Mouse (Mus musculus) adrenal gland (tissue): ENCODE measurements around the gene Itgb2.

Source experiments
- intact Hi-C: fragments of 180-260 bp; cut with DNase I; formaldehyde crosslinking; loops from one replicate; pipeline ENCODE4 v1.15.1; 2025
- long read RNA-seq, 2 experiments: library from polyadenylated mRNA; unstranded; transcript quantifications; one replicate each; pipeline ENCODE4 v2.0.0; 2020; ENCODE audit warnings: borderline replicate concordance in 1 of 2; ENCODE audit not compliant: insufficient replicate concordance in 1 of 2

Gene Itgb2
- long read RNA-seq, experiment 1, partial matches to known transcripts = 0 of 4 reads
- long read RNA-seq, experiment 1, other reads (novel, unspliced or antisense) = 1 of 4 reads
- long read RNA-seq, experiment 2, transcript Itgb2-201 (16 exons, 2,970 nt) = major isoform, 6 of 8 reads
- long read RNA-seq, experiment 2, partial matches to known transcripts = 1 of 8 reads
- long read RNA-seq, experiment 2, other reads (novel, unspliced or antisense) = 1 of 8 reads

DNA sequence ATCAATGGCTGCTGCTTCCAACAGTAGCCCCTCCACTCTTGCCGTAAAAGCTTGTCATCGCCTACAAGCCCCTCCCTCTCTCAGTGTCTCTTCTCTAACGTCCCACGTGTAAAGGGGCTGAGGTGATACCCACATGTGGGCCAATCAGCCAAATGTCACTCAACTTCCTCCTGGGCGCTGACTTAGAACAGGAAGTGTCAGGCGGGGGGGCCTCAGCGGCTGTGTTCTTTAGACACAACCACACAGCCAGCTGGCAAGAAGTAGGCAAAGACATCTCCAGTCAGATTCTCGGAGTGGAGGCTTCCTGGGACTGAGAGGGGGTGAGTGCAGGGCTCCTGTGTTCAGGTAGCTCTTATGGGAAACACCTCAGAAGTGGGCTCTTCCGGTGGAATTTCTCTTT is at the start of gene Itgb2:
Gene Itgb2, plus strand, starts transcription at position 113 of the 400 bp plus-strand sequence.
- intact Hi-C loops = no loop called here

DNA sequence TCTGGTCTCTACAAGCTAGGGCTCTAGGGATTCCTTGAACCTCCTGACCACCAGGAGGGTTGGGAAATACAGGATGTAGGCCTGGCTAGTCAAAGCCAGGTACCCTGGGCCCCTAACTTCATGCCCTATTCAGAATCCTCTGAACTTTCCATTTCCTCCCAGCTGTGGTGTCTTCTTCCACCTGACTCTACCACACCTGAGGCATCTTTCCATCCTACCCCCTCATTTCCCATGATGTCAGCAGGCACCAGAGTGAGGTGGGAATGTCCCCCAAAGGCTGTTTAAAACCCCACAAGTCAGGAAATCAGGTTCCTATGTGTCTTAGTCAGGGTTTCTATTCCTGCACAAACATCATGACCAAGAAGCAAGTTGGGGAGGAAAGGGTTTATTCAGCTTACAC is 48.2 kb upstream of the Itgb2 start:
- intact Hi-C loops = no loop called here

DNA sequence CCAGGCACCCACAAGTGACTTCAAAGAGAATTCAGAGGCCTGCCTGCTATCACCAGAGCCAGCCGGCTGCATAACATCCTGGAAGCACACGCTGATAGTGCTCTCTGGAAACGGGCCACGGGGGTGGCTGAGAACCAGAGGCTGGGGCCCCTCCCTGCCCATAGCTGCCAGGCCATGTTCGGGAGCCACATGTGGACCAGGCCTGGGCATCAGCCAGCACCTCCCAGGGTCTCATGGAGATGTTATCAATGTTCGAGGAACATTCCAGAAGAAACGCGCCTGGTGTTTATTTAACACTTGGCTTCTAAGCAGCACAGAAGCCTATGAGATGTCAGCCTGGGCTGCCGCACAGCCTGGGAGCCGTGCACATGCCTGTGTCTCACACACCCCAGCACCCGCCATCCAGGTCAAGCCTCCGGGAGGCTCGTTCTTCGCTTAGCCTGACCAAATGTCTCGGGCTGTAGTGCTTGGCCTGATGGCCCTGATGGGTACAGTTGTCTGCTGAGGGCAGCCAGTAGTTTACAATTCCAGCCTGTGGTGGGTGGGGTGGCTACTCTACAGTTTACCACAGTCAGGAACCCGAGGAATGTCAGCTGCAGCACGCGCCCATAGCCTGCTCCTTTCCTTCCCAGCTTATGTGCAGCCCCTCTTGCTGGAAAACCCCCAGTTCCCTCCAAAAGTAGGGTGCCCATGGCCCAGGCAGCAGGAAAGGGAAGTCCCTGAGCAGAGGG is 45.7 kb upstream of the Itgb2 start:
- intact Hi-C loops = no loop called here

DNA sequence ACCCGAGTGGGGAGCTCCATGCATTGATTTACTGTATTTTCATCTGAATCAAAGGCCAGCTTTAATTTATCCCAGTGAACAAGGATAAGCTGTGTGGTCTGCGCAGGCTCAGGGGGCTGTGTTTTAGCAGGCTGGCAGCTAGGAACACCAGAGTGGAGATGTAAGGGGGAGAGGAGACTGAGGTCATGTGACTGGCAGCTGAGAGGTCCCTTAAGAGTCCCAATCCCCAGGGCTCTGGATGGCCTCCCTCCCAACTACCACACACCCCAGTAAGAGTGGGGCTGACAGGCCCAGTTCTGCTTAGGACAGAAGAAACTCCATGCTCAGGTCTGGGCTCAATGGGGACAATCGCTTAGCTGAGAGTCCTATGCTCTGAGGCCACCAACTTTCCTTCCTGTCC is 44.3 kb upstream of the Itgb2 start:
- intact Hi-C loops = no loop called here

DNA sequence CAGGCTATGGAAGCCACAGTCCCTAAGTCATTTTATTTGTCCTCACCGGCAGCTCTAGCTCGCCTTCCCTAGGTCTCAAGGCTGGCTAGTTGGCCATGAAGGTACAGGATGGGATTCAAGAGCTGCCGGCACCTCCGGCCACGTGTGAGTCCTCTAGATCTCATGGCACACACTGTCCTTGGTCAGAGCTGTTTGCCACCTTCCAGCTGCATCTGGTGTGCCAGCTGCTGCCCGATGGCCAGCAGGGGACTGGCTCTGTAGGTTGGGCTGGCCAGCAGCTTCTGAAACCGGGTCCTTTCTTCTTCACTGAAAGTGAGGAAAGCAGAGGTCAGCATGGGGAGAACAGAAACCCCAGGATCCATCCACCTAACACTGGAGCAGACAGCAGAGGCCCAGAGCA is 41.9 kb upstream of the Itgb2 start:
- intact Hi-C loops = no loop called here

DNA sequence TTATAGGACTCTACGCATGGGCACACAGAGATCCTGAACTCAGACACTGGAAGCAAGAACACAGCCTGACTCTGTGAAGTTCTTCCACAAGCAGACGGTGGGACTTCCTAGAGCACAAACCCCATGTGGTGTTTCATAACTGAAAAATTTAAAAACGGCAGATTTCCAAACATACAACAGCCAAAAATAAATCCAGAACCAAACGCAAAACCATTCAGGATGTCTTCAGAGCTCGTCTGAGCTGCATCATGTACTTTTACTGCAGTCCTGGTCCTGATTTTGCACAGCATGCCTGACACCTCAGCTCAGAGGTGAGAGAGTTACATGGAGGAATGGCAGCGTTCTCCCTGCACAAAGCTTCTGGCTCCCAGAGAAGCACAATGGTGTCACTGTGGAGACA is 38.5 kb upstream of the Itgb2 start:
- intact Hi-C loops = loop anchor here (5.0 kb wide), 1 partner anchor 134 kb away; no protein-coding TSS in a partner anchor

DNA sequence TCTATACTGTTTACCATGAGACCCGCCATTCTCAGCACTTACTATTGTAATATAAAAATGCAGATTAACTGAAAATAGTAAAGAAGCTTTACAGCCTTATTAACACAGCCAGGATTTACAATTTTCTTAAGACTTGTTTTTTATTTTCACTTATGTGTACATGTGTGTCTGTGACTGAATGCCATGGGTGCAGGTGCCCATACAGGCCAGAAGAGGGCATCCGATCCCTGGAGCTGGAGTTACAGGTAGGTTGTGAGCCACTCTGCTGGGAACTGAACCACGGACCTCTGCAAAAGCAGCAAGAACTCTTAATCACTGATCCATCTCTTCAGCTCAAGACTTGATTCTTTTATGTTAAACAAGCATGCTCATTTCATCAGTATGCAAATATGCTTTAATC is 37.2 kb upstream of the Itgb2 start:
- intact Hi-C loops = loop anchor here (5.0 kb wide), 1 partner anchor 136 kb away; no protein-coding TSS in a partner anchor

DNA sequence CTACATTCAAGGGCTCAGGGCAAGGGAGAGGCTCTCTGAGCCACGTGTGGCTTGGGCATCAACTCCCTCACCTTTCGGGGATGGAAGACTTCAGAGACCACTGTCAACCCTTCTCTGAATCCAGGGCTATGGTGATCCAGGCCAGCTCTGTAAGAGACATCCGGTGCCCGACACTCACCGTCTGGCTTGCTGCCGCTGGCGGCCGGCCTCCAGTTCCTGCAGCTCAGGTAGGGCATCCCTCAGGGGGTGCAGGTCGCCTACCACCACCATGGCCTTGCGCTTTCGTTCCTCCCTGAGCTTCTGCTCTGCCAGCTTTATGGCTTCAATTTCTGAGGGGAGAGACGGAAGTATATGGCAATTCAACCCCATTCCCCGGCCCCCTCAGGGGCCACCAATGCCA is 32.9 kb upstream of the Itgb2 start:
- intact Hi-C loops = no loop called here

DNA sequence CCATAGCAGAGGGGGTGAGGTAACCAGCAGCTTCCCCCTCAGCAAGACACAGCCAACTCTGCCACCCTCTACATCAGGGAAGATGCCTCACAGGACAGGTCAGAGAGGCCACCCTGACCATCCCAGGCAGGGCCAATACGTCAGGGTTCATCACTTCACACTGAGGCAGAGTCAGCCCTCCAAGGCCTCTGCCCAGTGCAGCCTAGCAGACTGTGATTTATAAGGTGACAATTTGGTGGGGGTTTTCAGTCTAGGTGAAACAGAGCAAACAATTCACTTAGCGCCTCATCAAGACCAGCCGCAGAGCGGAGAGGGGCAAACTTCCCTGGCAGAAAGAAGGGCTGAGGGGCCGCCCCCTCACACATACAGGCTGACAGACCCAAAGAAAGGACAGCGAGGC is 31.8 kb upstream of the Itgb2 start:
- intact Hi-C loops = no loop called here

DNA sequence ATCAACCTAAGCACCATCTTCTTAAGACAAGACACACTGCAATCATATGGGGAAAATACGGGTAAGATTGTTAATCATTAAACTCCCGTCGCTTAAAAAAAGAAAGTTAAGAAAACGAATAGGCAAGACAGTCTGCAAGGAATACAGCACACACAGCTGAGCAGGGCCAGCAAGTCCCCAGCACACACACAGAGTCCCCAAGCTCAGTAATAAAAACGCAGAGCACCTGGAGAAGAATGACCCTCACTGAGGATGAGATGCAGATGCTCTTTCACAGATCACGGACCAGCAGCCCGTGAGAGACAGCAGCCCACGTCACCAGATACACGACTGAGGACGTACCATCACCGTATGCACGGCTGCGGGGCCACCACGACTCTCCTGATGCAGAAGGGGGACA is 29.4 kb upstream of the Itgb2 start:
- intact Hi-C loops = no loop called here

DNA sequence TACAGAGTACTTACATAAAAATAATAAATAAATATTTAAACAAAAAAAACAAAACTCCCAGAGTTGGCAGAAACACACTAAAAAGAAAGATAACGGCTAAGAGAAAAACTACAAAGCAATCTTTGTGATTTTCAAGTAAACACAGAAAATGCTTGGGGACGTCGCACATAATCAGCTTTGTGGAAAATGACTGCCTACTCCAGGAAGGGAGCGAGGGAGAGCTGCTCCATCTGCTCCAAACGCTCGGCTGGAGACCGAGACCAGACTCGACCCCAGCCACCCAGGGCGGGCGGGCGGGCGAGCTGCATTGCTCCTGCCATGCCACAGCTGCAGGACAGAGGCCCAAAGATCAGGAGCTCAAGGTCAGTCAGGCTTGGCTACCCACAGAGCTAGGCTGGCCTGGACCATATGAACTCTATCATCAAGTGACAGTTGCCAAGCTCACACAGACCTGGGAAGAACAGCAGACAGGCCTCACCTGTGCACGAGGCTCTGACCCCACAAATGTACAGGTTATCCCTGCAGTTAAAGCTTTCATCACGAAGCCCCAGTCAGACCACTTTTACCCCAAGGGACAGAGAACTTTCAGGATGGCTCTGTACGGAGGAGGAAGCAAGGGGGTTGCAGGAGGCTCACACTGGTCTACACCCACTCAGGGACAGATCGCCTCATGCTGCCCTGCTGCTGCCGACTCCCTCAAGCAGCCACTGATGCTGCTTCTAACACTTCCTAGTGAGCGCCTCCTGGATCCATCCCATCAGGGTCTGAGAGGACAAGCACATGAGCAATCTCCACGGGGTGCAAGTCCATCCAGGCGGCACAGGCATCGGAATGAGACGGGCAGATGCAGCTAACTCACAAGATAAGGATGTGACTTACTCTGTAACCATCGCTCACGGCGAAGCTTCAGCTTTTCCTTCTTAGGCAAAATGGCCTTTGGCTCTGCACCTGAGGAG is 26.8 kb upstream of the Itgb2 start:
- intact Hi-C loops = no loop called here

DNA sequence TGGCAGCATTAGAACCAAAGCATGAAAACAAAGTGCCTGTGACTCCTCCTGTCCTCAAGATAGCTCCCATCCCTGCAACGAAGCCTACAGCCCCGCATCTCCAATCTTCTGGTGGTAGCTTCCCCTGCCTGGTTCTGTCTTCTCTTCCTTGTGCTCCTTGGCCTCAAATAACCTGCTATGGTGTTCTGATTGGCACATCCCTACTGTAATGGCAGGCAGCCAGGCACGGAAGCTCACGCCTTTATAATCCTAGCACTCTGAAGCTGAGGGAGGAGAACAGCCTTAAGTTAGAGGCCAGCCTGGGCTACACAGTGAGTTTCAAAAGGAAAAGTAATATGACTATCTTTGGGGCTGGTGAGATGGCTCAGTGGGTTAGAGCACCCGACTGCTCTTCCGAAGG is 25.9 kb upstream of the Itgb2 start:
- intact Hi-C loops = no loop called here

DNA sequence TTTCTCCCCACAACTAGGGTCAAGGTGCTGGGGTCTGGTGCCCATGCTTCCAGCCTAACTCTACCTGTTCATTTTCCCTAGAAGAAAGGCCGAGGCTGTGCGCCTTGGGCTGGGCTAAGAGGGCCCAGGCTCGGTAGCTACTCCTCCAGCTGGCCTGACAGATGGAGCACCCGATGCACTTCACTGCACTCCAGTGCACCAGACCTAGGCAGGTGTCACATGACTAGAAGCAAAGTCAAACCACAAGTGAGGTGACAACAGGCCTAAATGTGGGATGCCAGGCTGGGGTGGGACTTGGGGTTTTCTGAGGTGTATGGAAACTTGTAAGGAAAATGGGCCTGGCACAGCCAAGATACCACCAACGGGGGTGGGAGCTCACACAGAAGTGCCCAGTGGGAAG is 23.5 kb upstream of the Itgb2 start:
- intact Hi-C loops = no loop called here

DNA sequence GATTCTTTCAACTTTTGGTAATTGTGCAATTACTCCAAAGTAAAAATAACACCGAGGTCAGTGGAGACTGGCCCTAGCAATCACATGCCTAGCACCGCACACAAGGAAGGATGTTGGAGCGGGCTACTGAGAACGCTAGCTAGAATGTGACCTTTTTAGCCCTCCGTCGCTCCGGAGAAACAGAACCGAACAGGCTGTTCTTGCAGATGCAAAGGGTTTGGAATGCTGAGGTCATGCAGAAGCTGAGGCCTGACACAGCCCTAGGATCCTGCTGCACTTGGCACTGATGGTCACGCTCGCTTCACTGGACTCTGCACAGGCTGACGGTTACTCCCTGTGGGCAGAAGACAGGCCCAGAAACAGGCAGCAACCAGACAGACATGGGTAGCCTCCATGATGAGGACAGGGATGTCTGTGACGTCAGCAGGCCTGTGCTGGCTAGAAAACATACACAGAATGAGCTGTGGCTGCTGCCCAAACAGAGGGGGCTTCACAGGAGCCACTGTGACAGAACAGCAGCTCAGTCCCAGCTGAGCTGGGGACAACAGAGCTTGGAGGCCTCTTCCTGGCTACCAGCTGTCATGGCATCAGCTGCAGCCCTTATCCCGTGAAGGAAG is 23.0 kb upstream of the Itgb2 start:
- intact Hi-C loops = no loop called here

DNA sequence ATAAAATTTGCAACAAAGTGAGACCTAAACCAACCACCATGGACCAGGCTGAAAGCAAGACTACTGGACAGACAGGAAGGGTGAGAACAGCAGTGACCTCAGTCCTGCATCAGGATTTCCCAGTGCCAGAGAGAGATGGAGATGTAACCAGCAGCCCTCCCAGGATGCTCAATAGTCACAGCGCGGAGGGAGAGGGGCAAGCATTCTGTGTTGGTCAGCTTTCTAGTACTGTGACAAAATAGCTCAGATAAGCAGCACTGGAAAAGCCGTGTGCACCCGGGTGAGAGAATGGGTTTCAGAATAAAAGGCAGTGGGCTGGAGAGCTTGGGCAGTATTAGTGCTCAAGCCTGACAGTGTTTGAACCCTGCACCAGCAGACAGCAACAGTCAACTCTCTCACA is 22.3 kb upstream of the Itgb2 start:
- intact Hi-C loops = loop anchor here (2.0 kb wide), 2 partner anchors 153 to 225 kb away; no protein-coding TSS in a partner anchor

DNA sequence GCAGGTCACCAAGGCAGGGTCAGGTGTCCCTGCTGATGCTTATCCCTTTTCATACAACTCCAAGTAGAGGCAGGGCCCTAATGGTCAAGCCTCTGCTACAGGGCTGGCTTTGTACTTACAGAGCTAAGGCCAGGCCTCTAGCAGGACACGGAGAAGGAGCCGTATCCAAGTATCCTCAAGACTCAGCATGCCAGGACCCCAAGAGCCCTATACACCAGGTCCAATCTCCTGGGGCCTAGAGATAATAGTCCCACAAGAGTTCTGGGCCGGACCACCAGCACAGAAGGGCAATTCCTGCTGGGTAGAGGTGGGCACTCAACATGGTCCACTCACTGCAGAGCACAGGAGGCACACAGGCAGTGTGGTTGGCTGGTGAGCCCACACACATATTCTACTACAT is 21.3 kb upstream of the Itgb2 start:
- intact Hi-C loops = loop anchor here (2.0 kb wide), 2 partner anchors 154 to 226 kb away; no protein-coding TSS in a partner anchor

DNA sequence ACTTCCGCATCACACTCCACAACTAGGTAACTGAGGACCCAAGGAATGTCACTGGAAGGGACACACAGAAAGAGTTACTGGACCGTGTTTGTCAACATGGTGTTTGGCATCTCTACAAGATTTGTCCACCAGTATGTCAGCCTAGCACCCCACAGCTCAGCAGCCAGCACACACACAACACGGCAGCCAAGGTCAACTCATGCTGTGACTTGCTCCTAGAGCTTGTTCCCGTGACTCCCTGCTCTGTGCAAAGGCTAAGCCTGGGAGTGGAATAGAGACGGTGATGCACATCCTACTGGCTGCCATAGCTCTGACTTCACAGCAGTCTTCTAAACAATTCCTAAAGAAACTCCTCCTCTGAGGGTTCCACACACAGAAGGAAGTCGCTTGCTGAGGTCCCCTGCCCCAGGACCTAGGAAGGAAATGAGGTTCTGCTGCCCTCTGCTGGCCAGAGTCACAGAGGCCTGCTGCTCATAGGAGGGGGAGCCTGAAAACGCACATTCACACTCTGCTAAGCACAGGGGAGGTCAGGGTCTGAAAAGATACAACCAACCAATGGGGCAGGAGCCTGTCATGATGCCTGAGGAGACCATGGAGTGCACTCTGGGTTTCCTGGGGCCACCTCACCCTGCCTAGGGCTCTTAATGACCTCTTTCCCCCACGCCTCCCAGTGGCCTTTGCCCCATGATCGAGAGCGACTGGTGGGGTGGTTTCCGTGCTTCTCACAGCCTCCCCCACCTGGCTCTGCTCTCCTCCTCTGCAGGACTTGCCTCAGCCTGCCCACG is 20.5 kb upstream of the Itgb2 start:
- intact Hi-C loops = loop anchor here (2.0 kb wide), 2 partner anchors 155 to 227 kb away; no protein-coding TSS in a partner anchor

DNA sequence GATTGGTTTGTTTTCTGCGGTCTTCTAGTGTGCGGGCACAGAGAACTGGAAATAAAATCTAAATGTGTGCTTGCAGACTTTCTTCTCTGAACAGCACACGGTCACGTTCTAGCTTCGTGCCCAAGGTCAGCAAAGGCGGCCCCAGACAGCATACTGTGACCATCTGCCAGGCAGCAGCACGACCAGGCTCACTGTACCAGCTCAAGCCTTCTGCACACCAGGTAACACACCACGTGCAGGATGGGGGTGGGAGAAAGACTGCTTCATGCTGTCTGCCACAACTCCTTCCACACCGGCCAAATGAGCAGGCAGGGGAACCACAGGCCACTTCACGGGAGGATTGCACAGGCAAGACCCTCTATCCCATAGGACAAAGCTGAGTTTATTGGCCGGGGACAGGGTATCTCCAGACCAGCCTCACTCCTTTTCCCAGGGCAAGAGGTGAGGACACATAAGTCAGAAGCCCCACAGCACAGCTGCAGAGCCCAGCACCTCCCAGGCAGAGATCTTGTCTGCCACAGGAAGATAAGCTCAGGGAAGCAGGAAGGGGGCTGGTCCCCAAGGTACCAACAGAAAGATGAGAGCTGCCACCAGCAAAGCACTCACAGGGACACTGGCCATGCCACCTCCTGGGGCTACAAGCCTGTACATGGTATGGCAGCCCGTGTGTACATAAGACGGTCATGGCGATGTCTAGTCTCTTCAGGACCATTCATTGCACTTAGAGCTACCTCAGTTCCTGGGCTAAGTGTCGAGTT is 19.6 kb upstream of the Itgb2 start:
- intact Hi-C loops = no loop called here
